Mouse (Mus musculus): ENCODE measurements at regions not wholly inside any gene's neighbourhood (a gene's known extent, or its start where the extent isn't known, plus 50 kb on each side); places are given as distances from the start of the nearest gene placed in this dataset.

DNA sequence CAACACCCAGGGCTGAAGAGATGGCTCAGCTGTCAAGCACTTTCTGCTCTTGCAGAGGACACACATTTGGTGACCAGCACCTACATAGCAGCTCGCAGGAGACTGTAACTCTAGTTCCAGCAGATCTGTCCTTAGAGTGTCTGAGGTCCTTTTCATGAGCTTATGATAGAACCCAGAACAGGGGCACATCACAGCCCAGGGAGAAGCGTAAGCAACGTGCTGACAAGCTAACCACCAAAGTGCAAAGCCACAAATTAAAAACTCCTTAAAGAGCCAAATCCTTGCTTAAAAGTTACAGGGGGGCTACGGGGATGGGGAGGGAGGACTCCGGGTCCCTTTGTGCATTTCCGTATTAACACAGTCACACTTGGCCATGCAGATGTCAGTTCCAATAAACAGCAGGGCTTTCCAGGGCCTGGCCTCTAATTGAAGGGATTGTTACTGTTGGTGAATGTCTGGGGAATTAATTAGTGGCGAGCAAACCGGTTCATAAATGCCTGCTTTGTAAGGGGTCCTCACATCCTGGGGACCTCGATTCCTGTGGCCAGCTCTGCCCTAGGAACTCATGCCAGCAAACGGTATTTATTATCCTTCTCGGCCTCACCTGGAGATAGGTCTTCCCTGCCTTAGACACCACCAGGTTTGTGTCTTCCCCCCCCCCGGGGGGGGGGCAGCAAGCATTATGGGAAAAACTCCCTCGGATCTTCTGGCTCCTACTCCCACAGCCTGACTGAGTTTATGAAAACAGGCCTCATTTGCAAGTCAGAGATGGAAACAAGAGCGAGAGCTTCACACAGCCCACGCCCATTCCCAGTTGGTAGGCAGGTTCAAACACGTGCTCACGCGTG lies 447.5 kb downstream of the Cd83 start:
- in situ Hi-C loops (cut with MboI, MseI) = no loop called here

DNA sequence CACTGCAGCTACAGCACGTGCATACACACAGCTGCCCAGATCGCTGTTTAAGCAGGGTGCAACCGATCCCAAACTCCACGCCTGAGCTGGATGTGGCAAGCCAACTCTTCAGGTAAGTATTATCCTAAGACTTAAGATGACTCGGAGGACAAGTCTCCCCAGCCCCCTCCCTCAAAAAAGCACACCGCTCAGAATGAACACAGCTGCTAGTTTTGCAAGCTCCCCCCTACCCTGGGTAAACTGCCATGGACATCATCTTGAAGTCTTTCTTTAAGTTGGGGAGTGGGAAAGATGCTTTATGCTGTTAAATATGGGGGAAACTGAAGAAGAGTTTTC lies 448.1 kb downstream of the Cd83 start:
- in situ Hi-C loops (cut with MboI, MseI) = no loop called here

DNA sequence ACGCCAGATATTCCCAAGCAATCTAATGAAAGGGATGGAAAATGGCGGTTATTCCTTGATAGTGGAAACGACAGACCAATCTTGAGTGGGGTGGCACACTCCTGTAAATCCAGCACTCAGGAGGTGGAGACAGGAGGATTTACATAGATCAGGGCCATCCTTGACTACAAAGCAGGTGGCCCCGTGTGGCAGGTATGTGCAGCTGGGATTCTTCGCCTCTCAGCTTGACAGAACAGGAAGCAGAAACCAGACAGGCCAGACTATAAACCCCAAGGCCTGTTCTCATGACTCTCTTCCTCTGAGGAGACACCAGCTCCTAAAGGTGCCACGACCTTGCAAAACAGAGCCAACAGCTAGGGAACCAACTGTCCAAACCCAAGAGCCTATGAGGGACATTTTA lies 449.7 kb downstream of the Cd83 start:
- in situ Hi-C loops (cut with MboI, MseI) = no loop called here

DNA sequence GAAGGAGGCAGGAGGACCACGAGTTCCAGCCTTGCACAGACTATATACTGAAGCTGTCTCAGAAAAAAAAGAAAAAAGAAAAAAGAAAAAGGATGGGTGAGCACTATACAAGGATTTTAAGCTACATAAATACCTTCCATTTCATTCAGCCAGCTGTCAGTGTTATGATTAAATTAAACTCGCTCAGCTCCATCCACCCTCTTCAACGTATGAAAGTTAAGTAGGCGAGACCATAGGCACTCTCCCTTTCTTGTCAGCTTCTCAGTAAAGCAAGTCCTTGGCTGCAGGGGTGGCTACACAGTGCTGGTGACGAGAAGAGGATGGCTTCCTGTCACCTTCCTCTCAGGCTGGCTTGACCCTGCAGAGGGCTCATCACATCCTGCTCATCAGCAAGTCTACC lies 450.7 kb downstream of the Cd83 start:
- in situ Hi-C loops (cut with MboI, MseI) = no loop called here

DNA sequence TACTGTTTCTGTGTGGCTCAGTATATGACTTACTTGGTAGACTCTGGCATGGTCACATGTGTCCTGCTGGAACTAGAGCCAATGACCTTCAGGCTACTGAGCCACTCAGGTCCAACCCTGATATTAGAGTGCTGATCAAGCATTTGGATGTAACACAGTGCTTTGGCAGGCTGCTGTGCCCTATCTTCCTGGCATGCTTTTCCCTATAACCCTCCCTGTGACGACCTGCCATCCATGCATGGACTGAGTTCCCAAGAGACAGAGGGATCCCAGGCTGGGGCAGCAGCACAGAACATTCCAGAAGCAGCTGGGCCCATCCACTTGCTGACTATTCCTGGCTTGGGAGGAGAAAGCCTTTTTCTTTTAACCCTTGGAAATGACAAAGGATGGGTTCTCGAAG lies 451.4 kb downstream of the Cd83 start:
- in situ Hi-C loops (cut with MboI, MseI) = no loop called here

DNA sequence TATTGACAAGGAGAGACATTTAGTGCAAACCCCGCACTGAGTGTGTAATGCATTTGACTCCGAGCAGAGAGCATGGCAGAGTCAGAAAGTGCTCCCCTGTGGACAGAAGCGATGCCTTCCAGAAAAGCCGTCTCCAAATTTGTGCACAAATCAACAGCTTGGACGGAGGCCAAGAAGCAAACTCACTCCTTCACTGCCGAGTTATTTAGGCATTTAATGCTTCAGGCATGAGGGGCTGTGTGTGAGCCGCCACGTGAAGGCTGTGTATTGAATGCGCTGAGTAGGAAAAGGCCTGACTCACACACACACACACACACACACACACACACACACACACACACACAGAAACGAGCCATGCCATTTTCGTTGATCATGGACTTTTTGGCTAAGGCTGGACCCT lies 453.7 kb downstream of the Cd83 start:
- in situ Hi-C loops (cut with MboI, MseI) = no loop called here

DNA sequence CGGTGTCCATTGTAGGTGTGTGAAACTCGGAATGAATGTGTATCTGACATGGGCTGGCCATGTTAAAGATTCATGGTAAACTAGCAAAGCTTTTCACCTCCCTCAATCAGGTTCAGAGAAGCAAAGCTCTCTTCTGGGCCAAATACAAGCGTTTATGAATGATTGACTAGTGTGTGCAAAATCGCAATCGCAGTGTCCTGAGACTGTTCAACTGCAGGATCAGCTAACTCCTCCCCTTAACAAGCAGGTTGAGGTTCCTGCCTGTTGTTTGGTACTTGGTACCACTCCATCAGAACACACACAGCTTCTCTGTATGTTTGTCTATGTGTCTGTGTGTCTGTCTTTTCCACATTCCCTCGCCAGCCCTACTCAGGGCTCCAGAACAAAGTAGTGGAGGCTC lies 458.6 kb downstream of the Cd83 start:
- in situ Hi-C loops (cut with MboI, MseI) = no loop called here

DNA sequence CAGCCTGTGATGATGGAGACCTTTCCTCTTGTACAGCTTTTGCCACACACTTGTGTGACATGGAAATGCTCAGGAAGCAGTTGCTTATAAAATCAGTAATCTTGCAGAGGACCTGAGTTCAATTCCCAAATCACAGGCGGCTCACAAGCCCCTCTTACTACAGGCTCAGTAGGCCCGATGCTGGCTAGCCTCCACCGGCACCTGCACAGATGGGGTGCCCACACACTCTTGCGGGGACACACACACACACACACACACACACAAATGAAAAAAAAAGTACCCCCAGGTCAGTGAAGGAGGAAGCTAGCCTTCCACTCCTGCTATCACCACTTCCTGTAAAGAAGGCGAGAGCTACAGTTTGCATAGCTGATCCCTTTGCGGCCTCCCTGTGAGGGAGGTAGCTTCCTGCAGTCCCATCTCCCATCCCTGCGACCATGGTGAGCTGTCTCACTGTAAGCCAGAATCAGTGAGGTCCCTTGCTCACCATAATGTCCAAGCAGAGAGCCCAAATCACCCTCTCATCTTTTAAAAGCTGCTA lies 462.2 kb downstream of the Cd83 start:
- in situ Hi-C loops (cut with MboI, MseI) = no loop called here

DNA sequence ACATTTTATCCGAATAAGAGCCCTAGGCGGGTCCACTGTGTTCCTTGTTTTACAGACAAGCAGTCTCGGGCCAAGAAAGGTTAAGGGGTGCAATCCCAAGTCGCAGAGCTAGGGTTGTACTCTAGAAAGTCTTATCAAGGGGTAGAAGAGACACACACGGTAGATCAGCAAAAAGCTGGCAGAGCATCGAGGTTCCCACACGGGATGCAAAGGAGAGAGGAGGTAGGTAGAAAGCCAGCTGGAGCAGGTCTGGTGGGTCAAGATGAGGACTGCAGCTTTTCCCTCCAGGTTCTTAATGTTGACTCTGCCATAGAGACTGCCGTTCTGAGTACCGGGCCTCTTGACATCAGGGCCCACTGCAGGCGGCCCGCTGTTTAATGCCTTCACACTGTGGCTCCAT lies 463.3 kb downstream of the Cd83 start:
- in situ Hi-C loops (cut with MboI, MseI) = no loop called here

DNA sequence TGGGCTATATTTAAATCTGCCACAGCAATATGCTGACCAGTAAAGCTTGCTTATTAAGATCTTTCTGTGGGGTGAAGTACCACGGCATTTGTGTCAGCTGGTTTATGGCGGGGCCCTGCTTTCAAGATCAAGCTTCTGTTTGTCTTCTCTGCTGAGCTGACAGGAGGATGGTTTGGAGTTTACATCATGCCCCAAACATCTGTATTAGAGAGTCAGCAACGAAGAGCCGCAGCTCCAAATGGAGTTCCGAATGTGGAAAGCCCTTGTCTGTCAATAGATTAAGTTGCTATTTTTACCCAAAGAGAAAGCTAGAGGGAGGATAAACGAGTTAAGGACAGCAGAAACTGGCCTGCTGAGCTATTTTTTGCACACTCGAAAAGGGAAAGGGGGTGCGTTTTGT lies 463.8 kb downstream of the Cd83 start:
- in situ Hi-C loops (cut with MboI, MseI) = no loop called here

DNA sequence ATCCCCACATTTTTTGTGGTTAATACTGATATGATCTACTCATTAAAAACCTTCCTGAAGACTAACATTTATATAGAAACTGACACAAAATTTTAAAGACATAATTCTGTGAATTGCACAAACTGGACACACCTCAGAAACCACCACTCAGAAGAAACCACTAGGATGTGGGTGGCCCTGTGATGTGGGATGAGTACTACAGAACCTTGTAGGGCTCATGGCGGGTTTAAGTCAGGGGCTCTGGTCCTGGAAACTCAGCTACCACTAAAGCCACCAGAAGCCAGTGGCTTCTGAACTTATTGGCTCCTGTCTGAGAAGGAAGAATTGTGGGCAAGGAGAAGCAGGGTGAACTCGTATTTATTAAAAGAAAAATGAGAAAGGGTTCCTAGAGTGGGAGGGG lies 464.5 kb downstream of the Cd83 start:
- in situ Hi-C loops (cut with MboI, MseI) = no loop called here

DNA sequence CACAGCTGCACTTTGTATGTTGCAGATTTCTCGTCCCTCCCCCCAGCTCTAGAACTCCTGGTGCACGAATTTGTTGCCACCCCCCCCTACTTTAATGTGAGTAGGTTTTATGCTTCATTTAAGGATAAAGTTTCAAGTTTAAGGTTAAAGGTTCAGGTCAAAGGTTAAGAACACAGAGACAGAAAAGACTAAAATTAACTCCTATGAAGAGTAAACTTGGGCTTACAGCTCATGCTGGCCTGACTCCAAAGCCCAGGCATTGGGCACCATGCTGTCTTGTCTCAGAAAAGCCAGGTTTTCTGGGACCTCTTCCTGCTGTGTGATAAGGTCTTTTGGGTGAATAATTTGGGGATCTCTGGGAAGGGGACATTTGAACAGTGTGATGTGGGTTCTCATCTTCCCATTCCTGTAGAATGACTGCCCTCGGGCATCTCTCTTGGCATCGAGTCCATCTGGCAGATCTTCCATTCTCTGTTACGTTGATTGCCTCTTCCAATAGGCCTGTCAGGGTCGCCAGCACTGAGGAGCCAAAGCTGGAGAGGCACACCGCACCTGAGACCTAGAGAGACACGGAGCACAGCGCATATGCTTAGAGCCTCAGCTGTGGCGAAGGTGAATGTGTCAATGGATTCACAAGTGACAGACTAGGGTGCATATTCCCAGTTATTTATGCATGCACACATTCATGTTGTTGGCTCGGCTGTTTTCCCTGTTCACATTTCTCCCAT lies 466.1 kb downstream of the Cd83 start:
- in situ Hi-C loops (cut with MboI, MseI) = loop anchor here (10.0 kb wide), 1 partner anchor 876 kb away; no protein-coding TSS in a partner anchor

DNA sequence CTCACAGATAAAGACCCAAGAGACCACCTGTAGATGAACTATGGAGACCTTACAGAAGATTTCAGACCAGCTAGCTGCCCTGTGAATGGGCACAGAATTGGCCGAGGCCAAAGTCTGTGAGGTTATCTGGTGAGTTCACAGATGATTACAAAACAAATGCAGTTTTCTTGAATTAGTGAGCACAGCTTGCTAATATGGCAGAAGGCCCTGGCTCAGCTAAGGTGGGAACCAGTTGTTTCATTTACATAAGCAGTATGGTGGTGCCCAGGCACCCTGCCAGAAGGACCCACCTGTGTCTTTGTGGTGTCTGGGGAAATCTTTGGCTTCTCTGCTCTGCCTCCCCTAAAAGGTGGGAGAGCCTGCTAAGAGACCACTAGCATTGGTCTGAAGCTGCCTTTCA lies 466.9 kb downstream of the Cd83 start:
- in situ Hi-C loops (cut with MboI, MseI) = loop anchor here (10.0 kb wide), 1 partner anchor 877 kb away; no protein-coding TSS in a partner anchor

DNA sequence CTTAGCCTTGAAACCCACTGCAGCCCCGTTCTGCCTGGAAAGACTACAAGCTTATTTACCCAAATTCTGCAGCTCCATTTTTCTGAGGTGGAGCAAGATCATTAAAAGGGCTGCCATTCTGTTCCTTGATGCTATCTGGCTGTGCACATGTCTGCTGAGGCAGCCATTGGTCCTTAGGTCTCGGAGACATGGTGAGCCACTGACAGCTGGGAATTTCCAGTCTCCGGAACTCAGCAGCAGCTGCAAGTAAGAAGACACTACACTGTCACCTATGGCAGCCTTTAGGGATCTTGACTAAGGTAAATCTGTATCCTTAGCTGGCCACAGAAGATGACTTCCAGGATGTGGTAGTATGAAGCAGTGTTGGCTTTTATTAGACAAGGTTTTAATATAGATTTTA lies 467.9 kb downstream of the Cd83 start:
- in situ Hi-C loops (cut with MboI, MseI) = loop anchor here (10.0 kb wide), 1 partner anchor 878 kb away; no protein-coding TSS in a partner anchor

DNA sequence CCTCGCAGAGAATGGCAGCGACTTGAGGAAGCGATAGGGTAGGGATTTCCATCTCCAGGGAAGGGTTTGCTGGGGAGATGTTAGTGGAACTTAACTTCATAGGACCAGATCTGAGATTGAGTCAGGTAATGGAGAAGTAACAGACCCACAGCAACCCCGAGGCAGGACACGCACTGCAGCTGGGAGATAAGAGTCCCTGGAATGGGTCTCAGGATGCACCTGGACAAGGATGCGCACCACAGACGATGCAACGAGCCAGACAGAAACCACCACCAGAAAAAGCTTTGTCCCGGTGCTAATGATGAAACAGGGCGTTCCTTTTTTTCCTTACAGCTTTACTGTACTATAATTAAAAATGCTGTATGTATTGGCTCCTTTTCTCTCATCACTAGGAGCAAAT lies 470.9 kb upstream of the Jarid2 start:
- in situ Hi-C loops (cut with MboI, MseI) = loop anchor here (10.0 kb wide), 1 partner anchor 884 kb away; no protein-coding TSS in a partner anchor

DNA sequence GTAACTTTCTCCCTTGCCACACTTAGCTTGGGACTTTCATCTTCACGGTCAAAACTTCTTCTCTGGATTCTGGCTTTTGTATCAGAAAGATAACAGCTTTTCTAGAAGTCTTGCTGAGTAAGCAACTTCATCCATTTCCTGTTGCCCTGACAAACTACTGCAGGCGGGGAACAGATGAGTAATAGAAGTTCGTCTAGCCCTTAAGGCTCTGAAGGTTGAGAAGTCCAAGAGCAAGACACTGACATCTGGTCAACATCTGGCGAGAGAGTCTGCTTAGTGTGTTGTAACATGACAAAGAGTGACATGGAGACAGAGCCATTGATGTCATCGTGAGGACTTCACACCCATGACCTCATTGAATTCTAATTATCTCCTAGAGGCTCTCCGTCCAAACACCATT lies 469.2 kb upstream of the Jarid2 start:
- in situ Hi-C loops (cut with MboI, MseI) = no loop called here

DNA sequence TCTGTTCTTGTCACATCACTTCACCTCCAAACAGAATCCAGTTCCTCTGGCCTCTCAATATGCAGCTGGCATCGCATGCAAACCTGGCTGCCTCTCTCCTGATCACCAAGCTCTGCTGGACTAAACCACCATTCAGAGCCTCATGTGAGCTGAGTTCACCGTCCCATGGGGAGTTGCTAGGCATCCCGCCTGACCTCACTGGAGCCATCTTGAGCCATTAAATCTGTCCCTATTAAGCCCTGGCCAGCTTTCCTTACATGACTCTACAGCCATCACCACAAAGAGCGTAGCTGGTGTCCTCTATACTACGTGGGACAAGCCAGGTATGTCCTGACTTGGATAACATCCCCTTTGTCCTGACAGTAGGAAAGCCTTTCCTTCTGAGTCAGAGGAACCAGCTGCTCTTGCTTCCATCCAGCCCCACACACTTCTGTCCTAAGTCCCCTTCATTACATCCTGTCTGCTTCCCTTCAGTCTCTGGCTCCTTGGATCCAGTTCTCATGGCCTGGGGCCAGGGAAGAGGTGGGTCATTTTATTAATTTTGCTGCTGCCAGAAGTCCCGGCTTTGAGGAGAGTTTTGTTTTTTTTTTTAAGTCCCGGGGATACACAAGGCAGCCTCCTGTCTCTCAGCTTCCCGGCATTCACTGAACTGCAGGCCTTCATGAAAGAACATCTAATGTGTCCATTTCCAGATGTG lies 468.5 kb upstream of the Jarid2 start:
- in situ Hi-C loops (cut with MboI, MseI) = no loop called here

DNA sequence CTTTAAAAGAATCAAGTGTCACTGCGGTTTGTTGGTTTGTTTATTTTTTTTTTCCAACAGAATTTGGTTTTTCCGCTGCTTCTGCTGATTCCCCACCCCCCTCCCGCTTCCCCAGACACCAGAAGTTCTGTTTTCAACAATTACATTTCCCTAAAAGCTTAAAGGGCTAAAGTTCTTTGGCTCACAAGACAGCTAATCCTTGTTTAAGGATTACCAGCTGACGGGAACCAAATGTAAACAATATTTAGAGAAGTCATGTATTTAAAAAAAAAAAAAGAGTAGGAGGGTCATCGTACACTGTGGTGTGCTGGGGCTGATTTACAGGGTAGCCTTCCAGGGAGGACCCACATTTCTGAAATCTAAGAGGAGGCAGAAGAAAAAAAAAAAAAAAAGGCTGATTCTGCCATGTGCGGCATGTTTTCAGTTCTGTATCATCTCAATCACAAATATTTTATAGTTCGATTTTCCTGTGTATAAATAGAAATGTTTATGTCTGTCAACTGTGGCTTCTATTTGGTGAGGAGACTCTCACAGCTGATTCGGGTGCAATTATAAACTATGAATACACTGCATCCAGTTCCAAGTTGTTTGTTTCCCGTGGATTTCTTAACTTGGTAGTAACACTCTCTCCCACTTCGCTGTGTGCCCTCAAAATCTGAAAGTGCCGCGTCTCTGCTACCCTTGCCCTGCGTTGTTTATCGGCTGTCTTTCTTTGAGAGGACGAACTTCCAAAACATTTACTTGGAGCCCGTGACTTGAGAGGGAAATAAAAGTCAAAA lies 456.3 kb upstream of the Jarid2 start:
- in situ Hi-C loops (cut with MboI, MseI) = no loop called here

DNA sequence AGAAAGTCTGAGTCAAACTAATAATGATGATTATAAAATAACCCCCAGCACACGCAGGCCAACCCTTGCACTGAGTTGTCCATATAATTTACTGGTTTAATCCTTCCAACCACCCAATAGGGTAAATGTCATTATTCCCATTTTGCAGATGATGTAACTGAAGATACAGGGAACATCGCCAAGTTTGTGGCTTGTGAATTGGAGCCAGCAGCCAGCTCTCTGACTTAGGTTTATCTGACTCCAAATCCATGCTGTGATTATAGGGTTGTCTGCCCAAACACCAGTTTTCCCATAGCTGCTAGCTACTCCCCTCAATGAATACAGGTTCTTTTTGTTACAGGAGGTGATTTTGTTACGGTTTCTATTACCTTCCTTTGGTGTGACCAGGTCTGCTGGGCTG lies 451.3 kb upstream of the Jarid2 start:
- in situ Hi-C loops (cut with MboI, MseI) = no loop called here

DNA sequence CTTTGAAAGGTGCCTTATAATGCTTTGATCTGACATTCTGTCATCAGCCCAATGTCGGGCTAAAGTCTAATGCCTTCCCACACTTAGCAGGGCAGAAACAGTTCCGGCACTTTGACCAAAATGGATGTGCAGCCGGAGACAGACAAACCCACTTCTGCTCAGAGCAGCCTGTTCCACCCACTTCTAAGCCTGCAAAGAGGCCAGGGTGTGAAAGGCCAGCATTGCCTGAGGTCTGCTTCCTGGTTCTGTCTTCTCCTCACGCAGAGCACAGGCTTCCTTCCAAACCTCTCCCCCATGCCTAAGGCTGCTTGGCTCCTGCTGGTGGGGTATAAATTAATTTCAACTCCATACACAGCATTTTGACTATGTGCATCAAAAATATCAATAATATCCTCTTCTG lies 450.2 kb upstream of the Jarid2 start:
- in situ Hi-C loops (cut with MboI, MseI) = no loop called here

DNA sequence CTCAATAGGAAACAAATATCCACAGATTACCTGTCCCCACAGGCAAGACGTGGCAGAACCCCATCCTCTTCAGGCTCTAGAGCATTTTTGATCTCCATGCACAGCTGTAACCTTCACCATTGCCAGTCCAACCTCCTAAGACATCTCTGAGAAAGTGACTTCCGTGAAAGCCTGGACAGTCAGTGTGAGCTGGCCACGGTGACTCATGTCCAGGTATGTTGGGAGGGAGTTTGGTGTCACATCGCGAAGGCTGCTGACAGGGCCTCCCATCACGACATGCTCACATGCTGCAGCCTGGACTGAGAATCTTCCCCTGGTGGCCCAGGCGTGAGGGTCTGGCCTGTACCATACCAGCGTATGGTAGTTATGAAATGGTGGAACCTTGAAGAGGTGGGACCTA lies 449.0 kb upstream of the Jarid2 start:
- in situ Hi-C loops (cut with MboI, MseI) = no loop called here
